8 mouse cellular contexts compared by ENCODE assay signal in the genomic region with DNA sequence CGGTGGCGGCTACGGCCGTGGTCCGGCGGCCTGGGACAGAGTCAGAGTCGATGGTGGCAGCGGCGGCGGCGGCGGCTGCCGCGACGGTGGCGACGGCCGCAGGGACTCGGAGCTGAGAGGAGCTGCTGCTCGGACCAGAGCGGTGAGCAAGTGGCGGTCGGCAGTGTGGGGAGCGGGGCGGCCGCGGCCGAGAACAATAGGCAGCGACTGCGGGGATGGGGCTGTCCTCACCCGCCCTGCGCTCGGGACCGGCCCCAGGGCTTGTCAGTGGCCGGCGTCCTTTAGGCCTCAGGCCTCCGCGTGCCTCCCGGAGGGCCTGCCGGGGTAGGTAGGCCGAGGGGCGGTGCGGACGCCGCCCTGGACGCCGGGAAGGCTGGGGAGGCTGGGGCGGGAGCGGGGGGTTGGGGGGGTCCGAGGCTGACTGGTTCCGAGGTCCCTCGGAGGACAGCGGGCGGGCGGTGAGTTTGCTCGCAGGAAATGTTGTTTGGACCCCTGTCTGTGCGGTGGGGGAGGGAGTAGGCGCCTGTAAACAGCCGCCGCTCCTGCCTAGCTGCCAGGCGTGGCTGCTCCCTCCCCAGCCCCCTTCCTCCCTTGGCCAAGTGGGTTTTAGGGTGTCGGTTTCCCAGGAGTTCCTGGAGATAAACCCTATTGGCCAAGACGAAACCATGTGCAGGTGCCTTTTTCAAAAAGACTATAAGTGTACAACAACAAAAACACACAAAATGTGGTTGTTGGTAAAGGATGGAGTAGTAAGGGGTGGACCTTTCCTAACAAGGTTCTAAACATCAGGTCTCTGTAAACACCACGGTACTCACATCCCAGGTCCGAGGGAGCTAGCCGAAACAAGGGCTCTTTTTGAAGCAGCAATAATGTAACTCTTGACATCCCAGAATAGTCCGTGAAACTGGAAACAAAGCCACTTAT. TPM values are rescaled to one million over a fixed set of nuclear protein-coding genes. Genes with fewer than 3 reads are reported as not detected.
DNase-seq lines count a peak whose midpoint lies in the region; ATAC-seq and TF ChIP-seq lines count a peak whose summit lies in the region.

No protein-coding gene starts in this region.

- H3K36me3 ChIP-seq in E14TG2a.4 (ENCODE audit: insufficient read depth, low read length): no peaks in the 10 kb centered on the region
- H3K36me3 ChIP-seq in heart, embryonic 13.5 days: no peaks in the 10 kb centered on the region

- peak; percentile 73 for ATAC-seq in heart, embryonic 13.5 days (ENCODE audit: extremely low read depth, insufficient number of reproducible peaks, low FRiP score, low TSS enrichment)
- peak; percentile 11; the same call in 1 of the 2 replicates for ATAC-seq in neutrophil, adult 5-6 weeks (ENCODE audit: extremely low read depth, insufficient number of reproducible peaks, low FRiP score, poor library complexity, severe bottlenecking)

- TF ChIP-seq CTCF in E14TG2a.4 (conservative IDR thresholded peaks at IDR 0.05; ENCODE audit: low read length): no peak
- TF ChIP-seq CTCF in bone marrow macrophage, adult 2 months (IDR thresholded peaks at IDR 0.05; ENCODE audit: low read depth, low read length): no peak

- 1% methylated on average over 67 of the region's 67 CpGs for WGBS in heart, embryonic 13.5 days

- peak overlapping the region; percentile 98 for H3K4me3 ChIP-seq in E14TG2a.4 (replicated peaks; ENCODE audit: low read length)
- H3K4me3 ChIP-seq in bone marrow macrophage, adult 2 months (ENCODE audit: insufficient read depth, low read length): peak overlapping the region; percentile 73
- peak overlapping the region; percentile 85 for H3K4me3 ChIP-seq in heart, embryonic 13.5 days

- DNase-seq in fibroblast of lung, adult 2 months (ENCODE audit: low read depth): peak; percentile 17
- peak; percentile 73 for DNase-seq in kidney, postnatal 14 days
- peak; percentile 60 to 63 for DNase-seq in lung, adult 18-20 months
- peak; percentile 54 for DNase-seq in thymus, postnatal 0 days (ENCODE audit: low spot score)

- peak overlapping the region; percentile 94 for H3K9ac ChIP-seq in heart, embryonic 13.5 days

- H3K27me3 ChIP-seq in E14TG2a.4 (ENCODE audit: insufficient read depth, low read length): peaks cover 7% of the 10 kb centered on the region; the same call in 1 of the 2 replicates
- no peaks in the 10 kb centered on the region for H3K27me3 ChIP-seq in heart, embryonic 13.5 days (replicated peaks)

- peaks cover 13% of the 10 kb centered on the region for H3K4me1 ChIP-seq in E14TG2a.4 (replicated peaks; ENCODE audit: low read depth, low read length)
- peaks cover 10% of the 10 kb centered on the region for H3K4me1 ChIP-seq in bone marrow macrophage, adult 2 months (ENCODE audit: control insufficient read depth, insufficient read depth, low read length)
- H3K4me1 ChIP-seq in heart, embryonic 13.5 days: peaks cover 40% of the 10 kb centered on the region

- no peaks in the 10 kb centered on the region for H3K9me3 ChIP-seq in E14TG2a.4 (ENCODE audit: low read length)
- no peaks in the 10 kb centered on the region for H3K9me3 ChIP-seq in heart, embryonic 13.5 days

- peak overlapping the region; percentile 56 for H3K27ac ChIP-seq in bone marrow macrophage, adult 2 months (ENCODE audit: insufficient read depth, low read depth, low read length)
- peak overlapping the region; percentile 94 for H3K27ac ChIP-seq in heart, embryonic 13.5 days (replicated peaks)

- TF ChIP-seq POLR2A in bone marrow macrophage, adult 2 months (IDR thresholded peaks at IDR 0.05; ENCODE audit: borderline replicate concordance, low read depth, low read length): no peak

- H3K4me2 ChIP-seq in heart, embryonic 13.5 days: peak overlapping the region; percentile 80

RNA-seq across cellular contexts. Expression of a gene that starts 0.6 kb away (rescaled TPM):
- 20.1 and 23.0 TPM in 2 replicates for polyA plus RNA-seq in bone marrow macrophage, adult 2 months (2012; ENCODE audit: insufficient read depth, insufficient read length, missing spikeins)
- polyA plus RNA-seq in heart, embryonic 13.5 days (2015; fragmentation: Nextera tagmentation; extraction: Ambion mirVana): 5.3 and 5.8 TPM in 2 replicates
- 43.5 and 49.2 TPM in 2 replicates for total RNA-seq in neutrophil, adult 5-6 weeks (2017)
- polyA plus RNA-seq in thymus, postnatal 0 days (2015; fragmentation: Nextera tagmentation; extraction: Ambion mirVana): 8.0 and 10.8 TPM in 2 replicates

Comparison
In these comparisons a context has a peak if more than half of its experiments do, and no peak if none do; other contexts are left out.
1. Peak in every context shown above with its lines: DNase-seq, ATAC-seq, H3K4me3 ChIP-seq and H3K27ac ChIP-seq.
2. DNase-seq: peak in every context shown above with its lines; median percentile 73 in kidney, postnatal 14 days; 62 in lung, adult 18-20 months; 54 in thymus, postnatal 0 days; 17 in fibroblast of lung, adult 2 months.